Mouse (Mus musculus) neural tube, embryonic 11.5 days (tissue): Measurements from ENCODE around the gene Drg2. TPM values are rescaled to one million over a fixed set of nuclear protein-coding genes. Genes with fewer than 3 reads are reported as not detected.

Experiments
- ATAC-seq: fragments of 200-750 bp; cut with Nextera tagmentation; 2 replicates; pipeline ENCODE4 v1.8.0; 2017; ENCODE audit warnings: moderate number of reproducible peaks, mild to moderate bottlenecking, moderate TSS enrichment, moderate library complexity; ENCODE audit not compliant: insufficient read depth, low FRiP score, low TSS enrichment
- DNase-seq: peaks from one replicate; pipeline ENCODE4 v3.0.0-alpha.2; 2015; ENCODE audit warnings: low spot score
- H3K27ac ChIP-seq: fragments of 300-500 bp; sonication (generic); 2 replicates; pipeline ENCODE4 v1.5.1; 2014; ENCODE audit warnings: low read depth, mild to moderate bottlenecking, low read length
- H3K27me3 ChIP-seq: fragments of 300-500 bp; sonication (generic); 2 replicates; pipeline ENCODE4 v1.6.1; 2014; ENCODE audit warnings: mild to moderate bottlenecking, low read length, mixed read lengths; ENCODE audit not compliant: control insufficient read depth, insufficient read depth
- H3K36me3 ChIP-seq: fragments of 300-500 bp; sonication (generic); 2 replicates; pipeline ENCODE4 v1.6.1; 2014; ENCODE audit warnings: mild to moderate bottlenecking, low read length, moderate library complexity, mixed read lengths; ENCODE audit not compliant: control insufficient read depth, insufficient read depth
- H3K4me1 ChIP-seq: fragments of 300-500 bp; sonication (generic); 2 replicates; pipeline ENCODE4 v1.6.1; 2014; ENCODE audit warnings: low read length, mixed read lengths; ENCODE audit not compliant: control insufficient read depth, insufficient read depth
- H3K4me2 ChIP-seq: fragments of 300-500 bp; sonication (generic); 2 replicates; pipeline ENCODE4 v1.6.1; 2014; ENCODE audit warnings: low read depth, mild to moderate bottlenecking, moderate library complexity
- H3K4me3 ChIP-seq: fragments of 300-500 bp; sonication (generic); 2 replicates; pipeline ENCODE4 v1.5.1; 2014; ENCODE audit warnings: low read depth, low read length
- H3K9ac ChIP-seq: fragments of 300-500 bp; sonication (generic); 2 replicates; pipeline ENCODE4 v1.6.1; 2014; ENCODE audit warnings: mild to moderate bottlenecking, low read length
- H3K9me3 ChIP-seq: fragments of 300-500 bp; sonication (generic); 2 replicates; pipeline ENCODE4 v1.6.1; 2016; ENCODE audit warnings: low read length; ENCODE audit not compliant: control insufficient read depth
- WGBS: fragments of 180-500 bp; shearing (Covaris S2); extraction: QIAGEN DNeasy Blood & Tissue Kit; methylation state at CpG from one replicate; pipeline ENCODE4 v1.1.7; 2014; 5-methylcytosine and 5-hydroxymethylcytosine counted together
- polyA plus RNA-seq: library from polyadenylated mRNA; unstranded; fragments of >200 nt; fragmentation: Nextera tagmentation; extraction: Ambion mirVana; gene quantifications from 2 replicates; pipeline ENCODE4 v1.2.1, GENCODE M21; 2014

Drg2 gene
- polyA plus RNA-seq, 1 experiment from 2014 or later = 126 TPM

DNA sequence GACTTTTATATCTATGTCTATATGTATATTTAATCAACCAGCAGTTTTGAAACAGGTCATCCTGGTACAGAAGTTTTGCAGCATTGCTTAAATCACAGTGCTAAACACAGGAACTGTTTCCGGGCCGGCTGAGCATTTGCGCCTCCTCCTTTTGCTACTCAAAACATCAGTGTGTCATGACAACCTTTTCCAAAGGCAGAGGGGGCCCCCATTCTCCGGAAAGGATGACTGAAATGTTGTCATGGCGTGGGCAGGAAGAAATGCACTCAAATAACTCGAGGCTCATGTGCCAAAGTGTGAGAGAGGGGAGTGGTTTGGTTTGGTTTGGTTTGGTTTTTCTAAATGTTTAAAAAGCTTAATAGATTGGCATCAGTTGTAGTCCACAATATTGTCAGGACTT is 11.5 kb upstream of the Drg2 start:
- Histone ChIP-seq H3K36me3 (no peaks in the 10 kb centered on the region), H3K4me1 (no peaks in the 10 kb centered on the region), H3K9me3 (no peaks in the 10 kb centered on the region), H3K27me3 (no peaks in the 10 kb centered on the region), H3K4me2 (no peak overlapping the region), H3K27ac (no peak overlapping the region), H3K4me3 (no peak overlapping the region), H3K9ac (no peak overlapping the region)
- ATAC-seq = no peak
- 93% methylated on average over 6 of the region's 6 CpGs for WGBS
- DNase-seq = no peak

- DNase-seq (no peak), ATAC-seq (no peak)
- H3K27me3 ChIP-seq = no peaks in the 10 kb centered on the region
- H3K4me2 ChIP-seq = no peak overlapping the region
- H3K9me3 ChIP-seq = no peaks in the 10 kb centered on the region
- 79% methylated on average over 4 of the region's 4 CpGs for WGBS
- H3K9ac ChIP-seq = no peak overlapping the region
- no peak overlapping the region for H3K27ac ChIP-seq
- no peaks in the 10 kb centered on the region for H3K36me3 ChIP-seq
- no peak overlapping the region for H3K4me3 ChIP-seq
- H3K4me1 ChIP-seq = no peaks in the 10 kb centered on the region
These were observed 10.4 kb upstream of the Drg2 start for GRCm38 (mm10) chr11:60444007-60444406.

DNA sequence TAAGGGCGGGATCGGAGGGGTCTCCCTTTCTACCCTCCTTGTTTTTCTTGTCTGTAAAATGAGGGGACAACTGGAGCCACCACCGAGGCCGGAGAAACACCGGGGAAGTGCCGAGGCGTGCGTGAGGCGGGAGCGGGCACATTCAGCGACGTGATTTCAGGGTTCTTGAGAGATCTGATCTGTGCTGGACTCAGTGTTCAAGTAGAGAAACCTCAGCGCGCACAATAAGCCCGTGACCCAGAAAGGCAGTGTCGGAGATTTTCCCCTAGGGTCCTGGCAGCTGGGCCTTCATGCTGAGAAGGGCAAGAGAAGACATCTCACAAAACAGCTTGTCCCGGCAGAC is 325 bp downstream of the Drg2 start:
- H3K4me1 ChIP-seq = peaks cover 5% of the 10 kb centered on the region
- no peaks in the 10 kb centered on the region for H3K27me3 ChIP-seq
- no peak overlapping the region for H3K27ac ChIP-seq
- H3K4me2 ChIP-seq = peak overlapping the region; percentile 71
- peaks cover 14% of the 10 kb centered on the region for H3K36me3 ChIP-seq
- ATAC-seq (0 out of 2 replicates have a peak, but pooled peaks have one; percentile 13), DNase-seq (no peak)
- H3K9me3 ChIP-seq = no peaks in the 10 kb centered on the region
- peak overlapping the region; percentile 78 for H3K4me3 ChIP-seq
- peak overlapping the region; percentile 81 for H3K9ac ChIP-seq
- WGBS = under 1% methylated on average over 17 of the region's 17 CpGs

GRCm38 (mm10) chr11:60457973-60458372 is 3.6 kb downstream of the Drg2 start:
- peaks cover 32% of the 10 kb centered on the region for H3K36me3 ChIP-seq
- DNase-seq = no peak
- H3K27ac ChIP-seq = no peak overlapping the region
- H3K9ac ChIP-seq = no peak overlapping the region
- peaks cover 5% of the 10 kb centered on the region for H3K4me1 ChIP-seq
- H3K9me3 ChIP-seq = no peaks in the 10 kb centered on the region
- H3K4me3 ChIP-seq = no peak overlapping the region
- WGBS = 94% methylated on average over 1 of the region's 1 CpGs
- no peak overlapping the region for H3K4me2 ChIP-seq
- H3K27me3 ChIP-seq = no peaks in the 10 kb centered on the region
- no peak for ATAC-seq

GRCm38 (mm10) chr11:60465943-60466380 is 11.6 kb downstream of the Drg2 start:
- WGBS = 92% methylated on average over 2 of the region's 2 CpGs
- Histone ChIP-seq H3K27me3 (no peaks in the 10 kb centered on the region), H3K9me3 (no peaks in the 10 kb centered on the region), H3K9ac (no peak overlapping the region), H3K36me3 (peaks cover 38% of the 10 kb centered on the region), H3K4me2 (no peak overlapping the region), H3K4me1 (no peaks in the 10 kb centered on the region), H3K27ac (no peak overlapping the region), H3K4me3 (no peak overlapping the region)
- ATAC-seq (no peak), DNase-seq (peak; percentile 36)

DNA sequence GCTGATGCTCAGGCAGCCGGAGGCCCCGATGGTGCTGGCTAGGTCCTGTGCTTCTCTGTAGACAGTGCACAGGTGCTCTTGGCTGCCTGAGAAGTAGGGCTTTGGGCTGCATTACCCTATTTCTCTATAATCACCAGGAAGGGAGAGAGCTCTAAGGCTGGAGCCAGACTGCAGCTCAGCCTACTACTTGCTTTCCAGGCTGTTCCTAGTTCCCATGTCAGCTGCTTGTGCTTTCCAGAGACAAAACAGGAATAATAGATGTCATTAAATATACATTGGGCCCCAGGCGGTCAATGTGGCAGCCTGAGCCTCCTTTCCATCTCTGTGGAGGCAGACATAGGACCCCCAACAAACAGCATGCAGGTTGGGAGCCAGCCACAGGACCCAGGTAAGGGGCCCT is 14.6 kb downstream of the Drg2 start, which contains the start of gene Myo15:
Gene Myo15, plus strand, starts transcription at position 301 of the 400 bp plus-strand sequence.
- no peak within 1 kb of the TSS for H3K9ac ChIP-seq

DNA sequence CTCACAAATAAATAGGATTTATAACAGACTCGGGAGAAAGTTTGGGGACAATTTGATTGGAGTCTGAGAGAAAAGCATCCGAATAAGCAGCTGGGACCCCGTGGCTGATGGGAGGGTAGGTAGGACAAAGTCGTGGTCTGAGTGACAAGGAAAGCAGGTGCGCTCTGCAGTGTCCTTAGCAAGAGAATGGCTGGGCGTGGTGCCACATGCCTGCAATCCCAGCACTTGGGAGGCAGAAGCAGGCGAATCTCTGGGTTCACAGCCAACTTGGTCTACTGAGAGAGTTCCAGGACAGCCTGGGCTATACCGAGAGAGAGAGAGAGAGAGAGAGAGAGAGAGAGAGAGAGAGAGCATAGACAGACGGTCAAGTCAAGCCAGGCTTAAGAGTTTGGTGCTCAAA is 16.4 kb downstream of the Drg2 start:
- Histone ChIP-seq H3K4me1 (no peaks in the 10 kb centered on the region), H3K9ac (no peak overlapping the region), H3K9me3 (no peaks in the 10 kb centered on the region), H3K27ac (no peak overlapping the region), H3K4me2 (no peak overlapping the region), H3K4me3 (no peak overlapping the region), H3K36me3 (peaks cover 15% of the 10 kb centered on the region), H3K27me3 (no peaks in the 10 kb centered on the region)
- ATAC-seq (no peak), DNase-seq (no peak)
- WGBS = 78% methylated on average over 9 of the region's 9 CpGs

More for the DNA sequence above, 14.6 kb downstream of the Drg2 start, which contains the start of gene Myo15:
- DNase-seq (no peak), ATAC-seq (no peak)
- H3K9me3 ChIP-seq = no peaks in the 10 kb centered on the region
- H3K27me3 ChIP-seq = no peaks in the 10 kb centered on the region
- peaks cover 20% of the 10 kb centered on the region for H3K36me3 ChIP-seq
- H3K4me2 ChIP-seq = no peak within 1 kb of the TSS
- no peak within 1 kb of the TSS for H3K27ac ChIP-seq
- 91% methylated on average over 3 of the region's 3 CpGs for WGBS
- H3K4me1 ChIP-seq = no peaks in the 10 kb centered on the region
- no peak within 1 kb of the TSS for H3K4me3 ChIP-seq

DNA sequence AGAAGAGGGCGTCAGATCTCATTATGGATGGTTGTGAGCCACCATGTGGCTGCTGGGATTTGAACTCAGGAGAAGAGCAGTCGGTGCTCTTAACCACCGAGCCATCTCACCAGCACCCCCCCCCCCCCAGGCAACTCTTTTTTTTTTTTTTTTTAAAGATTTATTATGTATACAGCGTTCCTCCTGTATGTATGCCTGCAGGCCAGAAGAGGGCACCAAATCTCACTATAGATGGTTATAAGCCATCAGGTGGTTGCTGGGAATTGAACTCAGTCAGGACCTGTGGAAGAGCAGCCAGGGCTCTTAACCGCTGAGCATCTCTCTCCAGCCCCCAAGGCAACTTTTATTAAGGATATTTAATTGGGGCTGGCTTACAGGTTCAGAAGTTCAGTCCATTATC is 20.1 kb downstream of the Drg2 start:
- Histone ChIP-seq H3K9ac (no peak overlapping the region), H3K36me3 (peaks cover 2% of the 10 kb centered on the region; the same call in 1 of the 2 replicates), H3K27me3 (no peaks in the 10 kb centered on the region), H3K9me3 (no peaks in the 10 kb centered on the region), H3K27ac (no peak overlapping the region), H3K4me2 (no peak overlapping the region), H3K4me1 (no peaks in the 10 kb centered on the region), H3K4me3 (no peak overlapping the region)
- DNase-seq (no peak), ATAC-seq (no peak)
- WGBS = 86% methylated on average over 5 of the region's 5 CpGs

- Histone ChIP-seq H3K27me3 (no peaks in the 10 kb centered on the region), H3K4me2 (no peak overlapping the region), H3K27ac (no peak overlapping the region), H3K4me1 (no peaks in the 10 kb centered on the region), H3K4me3 (no peak overlapping the region), H3K9me3 (no peaks in the 10 kb centered on the region), H3K9ac (no peak overlapping the region), H3K36me3 (no peaks in the 10 kb centered on the region)
- DNase-seq = no peak
- no peak for ATAC-seq
- 82% methylated on average over 5 of the region's 5 CpGs for WGBS
These were observed 21.4 kb downstream of the Drg2 start for GRCm38 (mm10) chr11:60475668-60476362.
